Mouse (Mus musculus) forebrain, embryonic 16.5 days (tissue): ENCODE data around the gene Hhat. TPM values are rescaled to one million over a fixed set of nuclear protein-coding genes. Genes with fewer than 3 reads are reported as not detected.

Experiments
- ATAC-seq: fragments of 200-750 bp; cut with Nextera tagmentation; 2 replicates; pipeline ENCODE4 v1.8.0; 2017; ENCODE audit warnings: mild to moderate bottlenecking, moderate library complexity
- H3K27ac ChIP-seq: fragments of 300-500 bp; sonication (generic); 2 replicates; pipeline ENCODE4 v1.5.1; 2014; ENCODE audit warnings: low read length, control low read depth
- H3K27me3 ChIP-seq: fragments of 300-500 bp; sonication (generic); replicated peaks from 2 replicates; pipeline ENCODE4 v1.6.1; 2014; ENCODE audit warnings: low read length; ENCODE audit not compliant: control insufficient read depth, insufficient read depth
- H3K36me3 ChIP-seq: fragments of 300-500 bp; sonication (generic); 2 replicates; pipeline ENCODE4 v1.6.1; 2014; ENCODE audit not compliant: control insufficient read depth, insufficient read depth
- H3K4me1 ChIP-seq: fragments of 300-500 bp; sonication (generic); replicated peaks from 2 replicates; pipeline ENCODE4 v1.6.1; 2014; ENCODE audit warnings: low read length; ENCODE audit not compliant: control insufficient read depth, insufficient read depth
- H3K4me2 ChIP-seq: fragments of 300-500 bp; sonication (generic); 2 replicates; pipeline ENCODE4 v1.6.1; 2014; ENCODE audit warnings: mild to moderate bottlenecking, low read length, control low read depth
- H3K4me3 ChIP-seq: fragments of 300-500 bp; sonication (generic); replicated peaks from 2 replicates; pipeline ENCODE4 v1.5.1; 2014; ENCODE audit warnings: mild to moderate bottlenecking, low read length, control low read depth
- H3K9ac ChIP-seq: fragments of 300-500 bp; sonication (generic); replicated peaks from 2 replicates; pipeline ENCODE4 v1.6.1; 2014; ENCODE audit warnings: low read depth, low read length, control low read depth
- H3K9me3 ChIP-seq: fragments of 300-500 bp; sonication (generic); 2 replicates; pipeline ENCODE4 v1.6.1; 2016; ENCODE audit warnings: low read length; ENCODE audit not compliant: control insufficient read depth
- WGBS: fragments of 180-500 bp; shearing (Covaris S2); extraction: QIAGEN DNeasy Blood & Tissue Kit; methylation state at CpG from one replicate; pipeline ENCODE4 v1.1.7; 2014; 5-methylcytosine and 5-hydroxymethylcytosine counted together
- polyA plus RNA-seq: library from polyadenylated mRNA; unstranded; fragments of >200 nt; fragmentation: Nextera tagmentation; extraction: Ambion mirVana; gene quantifications from 2 replicates; pipeline ENCODE4 v1.2.1, GENCODE M21; 2015

Hhat gene
- polyA plus RNA-seq, 1 experiment from 2014 or later = 3.6 TPM

GRCm38 (mm10) chr1:192601206-192601605 lies 169.8 kb downstream of the Hhat start:
- H3K9me3 ChIP-seq = no peaks in the 10 kb centered on the region
- H3K9ac ChIP-seq = no peak overlapping the region
- WGBS = 94% methylated on average over 3 of the region's 3 CpGs
- H3K4me3 ChIP-seq = no peak overlapping the region
- H3K27me3 ChIP-seq = no peaks in the 10 kb centered on the region
- no peaks in the 10 kb centered on the region for H3K36me3 ChIP-seq
- no peak overlapping the region for H3K4me2 ChIP-seq
- no peaks in the 10 kb centered on the region; the same call in 1 of the 2 replicates for H3K4me1 ChIP-seq
- H3K27ac ChIP-seq = no peak overlapping the region
- ATAC-seq = no peak

GRCm38 (mm10) chr1:192599746-192600145 lies 171.3 kb downstream of the Hhat start:
- H3K9ac ChIP-seq = no peak overlapping the region

GRCm38 (mm10) chr1:192598380-192598779 lies 172.6 kb downstream of the Hhat start:
- H3K4me1 ChIP-seq = no peaks in the 10 kb centered on the region; the same call in 1 of the 2 replicates
- no peak overlapping the region for H3K9ac ChIP-seq
- WGBS = 42% methylated on average over 2 of the region's 2 CpGs
- ATAC-seq = peak; percentile 90
- no peaks in the 10 kb centered on the region for H3K36me3 ChIP-seq
- H3K27ac ChIP-seq = no peak overlapping the region
- H3K9me3 ChIP-seq = no peaks in the 10 kb centered on the region
- no peaks in the 10 kb centered on the region for H3K27me3 ChIP-seq
- no peak overlapping the region for H3K4me3 ChIP-seq
- H3K4me2 ChIP-seq = no peak overlapping the region

More at GRCm38 (mm10) chr1:192599746-192600145, 171.3 kb downstream of the Hhat start:
- WGBS = 88% methylated on average over 7 of the region's 7 CpGs
- Histone ChIP-seq H3K4me2 (no peak overlapping the region), H3K4me1 (no peaks in the 10 kb centered on the region; the same call in 1 of the 2 replicates), H3K27ac (no peak overlapping the region), H3K4me3 (no peak overlapping the region), H3K27me3 (no peaks in the 10 kb centered on the region), H3K9me3 (no peaks in the 10 kb centered on the region), H3K36me3 (no peaks in the 10 kb centered on the region)
- ATAC-seq = no peak

- WGBS = 78% methylated on average over 4 of the region's 4 CpGs
- H3K4me2 ChIP-seq = no peak overlapping the region
- H3K9me3 ChIP-seq = no peaks in the 10 kb centered on the region
- H3K27me3 ChIP-seq = no peaks in the 10 kb centered on the region
- H3K36me3 ChIP-seq = no peaks in the 10 kb centered on the region
- no peak for ATAC-seq
- no peaks in the 10 kb centered on the region for H3K4me1 ChIP-seq
- H3K4me3 ChIP-seq = no peak overlapping the region
- no peak overlapping the region for H3K9ac ChIP-seq
- H3K27ac ChIP-seq = no peak overlapping the region
Observed at GRCm38 (mm10) chr1:192595426-192595825, 175.6 kb downstream of the Hhat start.

GRCm38 (mm10) chr1:192593492-192593891 lies 177.5 kb downstream of the Hhat start:
- Histone ChIP-seq H3K9me3 (no peaks in the 10 kb centered on the region), H3K9ac (no peak overlapping the region), H3K27ac (no peak overlapping the region), H3K4me1 (no peaks in the 10 kb centered on the region), H3K27me3 (no peaks in the 10 kb centered on the region), H3K4me2 (no peak overlapping the region), H3K4me3 (no peak overlapping the region), H3K36me3 (no peaks in the 10 kb centered on the region)
- ATAC-seq = no peak
- WGBS = 68% methylated on average over 3 of the region's 3 CpGs

GRCm38 (mm10) chr1:192587451-192587850 lies 183.6 kb downstream of the Hhat start:
- no peak overlapping the region for H3K27ac ChIP-seq
- H3K4me1 ChIP-seq = no peaks in the 10 kb centered on the region
- H3K9ac ChIP-seq = no peak overlapping the region
- H3K36me3 ChIP-seq = no peaks in the 10 kb centered on the region
- no peak overlapping the region for H3K4me3 ChIP-seq
- no peak for ATAC-seq
- no peaks in the 10 kb centered on the region for H3K27me3 ChIP-seq
- no peaks in the 10 kb centered on the region for H3K9me3 ChIP-seq
- no peak overlapping the region for H3K4me2 ChIP-seq
- whole genome bisulfite sequencing = 84% methylated on average over 9 of the region's 9 CpGs

GRCm38 (mm10) chr1:192585289-192585688 lies 185.7 kb downstream of the Hhat start:
- Histone ChIP-seq H3K36me3 (no peaks in the 10 kb centered on the region), H3K4me2 (no peak overlapping the region), H3K27ac (no peak overlapping the region), H3K9me3 (no peaks in the 10 kb centered on the region), H3K27me3 (no peaks in the 10 kb centered on the region), H3K4me1 (no peaks in the 10 kb centered on the region), H3K4me3 (no peak overlapping the region), H3K9ac (no peak overlapping the region)
- no peak for ATAC-seq

GRCm38 (mm10) chr1:192582921-192583320 lies 188.1 kb downstream of the Hhat start:
- WGBS = 75% methylated on average over 1 of the region's 2 CpGs
- Histone ChIP-seq H3K9me3 (no peaks in the 10 kb centered on the region), H3K9ac (no peak overlapping the region), H3K4me3 (no peak overlapping the region), H3K27me3 (no peaks in the 10 kb centered on the region), H3K36me3 (no peaks in the 10 kb centered on the region), H3K4me1 (no peaks in the 10 kb centered on the region), H3K27ac (no peak overlapping the region), H3K4me2 (no peak overlapping the region)
- no peak for ATAC-seq

- no peaks in the 10 kb centered on the region for H3K27me3 ChIP-seq
- H3K36me3 ChIP-seq = no peaks in the 10 kb centered on the region
- H3K4me3 ChIP-seq = no peak overlapping the region
- no peaks in the 10 kb centered on the region for H3K9me3 ChIP-seq
- ATAC-seq = no peak
- no peak overlapping the region for H3K27ac ChIP-seq
- H3K4me1 ChIP-seq = no peaks in the 10 kb centered on the region
- no peak overlapping the region for H3K9ac ChIP-seq
- H3K4me2 ChIP-seq = no peak overlapping the region
Observed at GRCm38 (mm10) chr1:192564691-192565090, 206.3 kb downstream of the Hhat start.

- Histone ChIP-seq H3K27ac (no peak overlapping the region), H3K9me3 (no peaks in the 10 kb centered on the region), H3K4me3 (no peak overlapping the region), H3K4me2 (no peak overlapping the region), H3K9ac (no peak overlapping the region), H3K36me3 (no peaks in the 10 kb centered on the region), H3K27me3 (no peaks in the 10 kb centered on the region), H3K4me1 (0 out of 2 replicates have a peak, but pooled peaks cover 3% of the 10 kb centered on the region)
- ATAC-seq = no peak
- WGBS = 94% methylated on average over 1 of the region's 1 CpGs
Observed at GRCm38 (mm10) chr1:192559341-192559740, 211.7 kb downstream of the Hhat start.
